Mouse (Mus musculus) macrophage (primary cell): Measurements from ENCODE around the gene 2410137M14Rik. TPM values are rescaled to one million over a fixed set of nuclear protein-coding genes. Genes with fewer than 3 reads are reported as not detected.
"Not testable (repeated sequence)": the region's sequence is repeated elsewhere in the genome, so short reads cannot be mapped to it uniquely, and the experiment has no call there.

Experiments used
- H3K27ac ChIP-seq: fragments of 350-480 bp; formaldehyde crosslinking; 2 replicates; pipeline ENCODE4 v1.9.0; 2021
- H3K36me3 ChIP-seq: fragments of 350-480 bp; formaldehyde crosslinking; 2 replicates; pipeline ENCODE4 v1.9.0; 2021; ENCODE audit errors: inconsistent target
- H3K4me3 ChIP-seq: fragments of 350-480 bp; formaldehyde crosslinking; 2 replicates; pipeline ENCODE4 v1.9.0; 2021; ENCODE audit errors: inconsistent target
- H3K79me2 ChIP-seq: fragments of 350-480 bp; formaldehyde crosslinking; 2 replicates; pipeline ENCODE4 v1.9.0; 2021; ENCODE audit errors: inconsistent target
- WGBS: methylation state at CpG from one replicate; pipeline ENCODE4 v1.1.7; 2026; ENCODE audit warnings: inconsistent platforms; ENCODE audit not compliant: missing documents; 5-methylcytosine and 5-hydroxymethylcytosine counted together
- polyA plus RNA-seq: library from polyadenylated mRNA; stranded (reverse); fragments of 250-400 nt; gene quantifications from 3 replicates; pipeline ENCODE4 v1.2.4, GENCODE M21; 2018; ENCODE audit warnings: inconsistent platforms
- total RNA-seq, 78 experiments: library from RNA; depleted of rRNA; stranded (reverse); fragments of 250-400 nt; gene quantifications; 1 replicate in 9 of 78; 2 replicates in 24 of 78; 3 replicates in 43 of 78; 4 replicates in 2 of 78; pipeline ENCODE4 v1.2.4; 2018; ENCODE audit warnings: inconsistent platforms in 56 of 78

2410137M14Rik gene
- not detected for total RNA-seq (2018; cell fraction: chromatin; rRNA removed)
- total RNA-seq (2018; cell fraction: cytosol; rRNA removed) = not detected
- total RNA-seq (2018; cell fraction: nucleus; rRNA removed) = not detected
- polyA plus RNA-seq = not detected in 3 replicates

DNA sequence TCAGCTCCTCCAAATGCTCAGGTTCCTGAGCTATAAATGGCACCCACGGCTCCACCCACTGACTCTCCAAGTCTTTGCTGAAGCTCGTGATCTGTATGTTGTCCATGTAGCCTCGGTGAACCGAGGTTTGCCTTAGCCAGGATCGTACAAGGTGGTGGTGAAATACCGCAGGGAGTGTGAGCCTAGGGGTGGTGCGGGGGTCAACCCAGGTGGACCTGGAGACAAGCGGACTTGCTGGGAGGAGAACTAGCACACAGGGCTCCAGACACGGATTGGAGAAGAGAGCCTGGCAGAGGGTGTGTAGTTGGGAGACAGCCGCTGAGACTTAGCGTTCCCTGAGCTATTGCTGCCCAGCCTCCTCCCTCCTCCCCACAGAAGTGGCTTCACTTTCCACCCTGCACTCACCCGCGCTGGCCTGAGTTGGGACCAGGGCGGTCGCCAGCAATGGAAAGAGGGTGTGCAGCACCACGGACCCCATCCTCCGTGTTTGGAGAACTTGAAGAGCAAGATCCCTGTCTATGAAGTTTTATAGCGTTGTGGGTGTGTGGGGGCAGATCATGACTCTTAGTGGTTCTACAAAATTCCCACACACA, at the start of gene 2410137M14Rik:
TSS of gene 2410137M14Rik (minus strand) at position 17 of the 593 bp plus-strand sequence.
- no peak within 1 kb of the TSS for H3K4me3 ChIP-seq
- no peak within 1 kb of the TSS for H3K27ac ChIP-seq
- WGBS = 34% methylated on average over 18 of the region's 18 CpGs
- no peaks in the 10 kb centered on the region for H3K36me3 ChIP-seq
- H3K79me2 ChIP-seq = no peaks in the 10 kb centered on the region

DNA sequence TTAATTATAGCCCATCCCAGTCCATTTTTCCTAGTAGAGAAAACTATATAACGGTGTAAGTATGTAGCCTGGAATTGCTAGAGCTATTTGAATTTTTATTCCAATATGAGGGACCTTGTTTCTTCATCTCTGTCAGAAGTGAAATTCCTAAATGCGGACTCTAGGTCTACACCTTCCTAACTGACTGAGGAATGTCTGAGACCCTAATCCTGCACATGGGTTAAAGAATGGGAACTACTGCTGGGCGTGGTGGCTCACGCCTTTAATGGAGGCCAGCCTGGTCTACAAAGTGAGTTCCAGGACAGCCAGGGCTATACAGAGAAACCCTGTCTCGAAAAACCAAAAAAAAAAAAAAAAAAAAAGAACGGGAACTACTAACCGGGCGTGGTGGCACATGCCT, 48.1 kb upstream of the 2410137M14Rik start:
- H3K79me2 ChIP-seq = no peaks in the 10 kb centered on the region
- H3K27ac ChIP-seq = no peak overlapping the region
- no peaks in the 10 kb centered on the region for H3K36me3 ChIP-seq
- WGBS = 79% methylated on average over 4 of the region's 8 CpGs
- no peak overlapping the region for H3K4me3 ChIP-seq

DNA sequence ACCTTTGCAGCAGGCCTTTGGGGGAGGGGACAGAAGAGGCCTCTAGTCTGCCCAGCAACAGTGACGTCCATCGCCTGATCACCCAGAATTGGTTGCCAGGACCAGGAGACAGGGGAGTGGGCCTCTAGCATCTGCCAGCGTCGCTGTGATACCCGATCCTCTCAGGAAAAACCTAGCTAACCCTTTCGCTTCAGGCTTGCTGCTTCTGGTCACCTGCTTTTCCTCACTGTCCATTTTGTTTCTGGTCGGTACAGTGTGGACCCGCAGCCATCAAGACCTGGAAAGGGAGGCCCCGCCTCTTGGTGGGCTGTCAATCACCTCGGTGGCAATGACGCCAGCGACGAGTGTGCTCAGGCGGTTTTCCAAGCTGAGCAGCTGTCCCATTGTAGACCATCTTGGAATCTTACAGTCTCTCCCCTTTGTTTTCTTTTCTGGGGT, 47.7 kb upstream of the 2410137M14Rik start:
- no peak overlapping the region for H3K27ac ChIP-seq
- no peak overlapping the region for H3K4me3 ChIP-seq
- WGBS = 6% methylated on average over 14 of the region's 14 CpGs
- no peaks in the 10 kb centered on the region for H3K36me3 ChIP-seq
- no peaks in the 10 kb centered on the region for H3K79me2 ChIP-seq

DNA sequence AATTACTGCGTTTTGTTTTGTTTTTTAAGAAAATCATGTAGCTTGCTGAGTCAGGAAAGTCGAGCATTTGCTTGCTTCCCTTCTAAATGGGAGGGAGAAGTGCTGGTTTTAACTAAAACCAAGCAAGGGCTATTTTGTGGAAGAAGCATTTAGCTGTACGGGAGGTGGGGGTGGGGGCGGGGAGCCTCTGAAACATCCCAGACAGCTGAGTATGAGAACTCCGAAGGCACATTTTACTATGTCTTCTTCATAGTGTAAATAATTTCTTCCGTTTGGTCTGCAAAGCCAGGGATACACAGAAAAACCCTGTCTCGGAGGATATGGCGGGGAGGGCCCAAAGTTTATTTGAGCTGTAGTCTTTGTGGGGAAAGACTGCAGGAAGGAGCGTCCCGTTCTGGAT, 47.2 kb upstream of the 2410137M14Rik start:
- H3K27ac ChIP-seq = no peak overlapping the region
- H3K36me3 ChIP-seq = no peaks in the 10 kb centered on the region
- WGBS = 61% methylated on average over 10 of the region's 10 CpGs
- H3K79me2 ChIP-seq = no peaks in the 10 kb centered on the region
- H3K4me3 ChIP-seq = no peak overlapping the region

DNA sequence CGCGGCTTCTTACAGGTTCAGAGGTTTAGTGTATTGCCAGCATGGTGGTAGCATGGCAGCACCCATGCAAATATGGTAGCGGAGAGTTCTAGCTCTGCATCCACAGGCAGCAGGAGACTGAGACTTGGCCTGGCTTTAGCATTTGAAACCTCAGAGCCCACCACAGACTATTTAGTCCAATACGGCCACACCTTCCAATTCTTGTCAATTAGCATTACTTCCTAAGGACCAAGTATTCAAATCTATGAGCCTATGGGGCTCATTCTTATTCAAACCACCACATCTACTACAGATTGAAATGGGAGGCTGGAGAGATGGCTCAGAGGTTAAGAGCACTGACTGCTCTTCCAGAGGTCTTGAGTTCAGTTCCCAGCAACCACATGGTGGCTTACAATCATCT, 46.4 kb upstream of the 2410137M14Rik start:
- H3K36me3 ChIP-seq = no peaks in the 10 kb centered on the region
- no peaks in the 10 kb centered on the region for H3K79me2 ChIP-seq
- H3K4me3 ChIP-seq = no peak overlapping the region
- H3K27ac ChIP-seq = no peak overlapping the region
- WGBS = 97% methylated on average over 4 of the region's 4 CpGs

GRCm38 (mm10) chr17:37026425-37026824, 45.4 kb upstream of the 2410137M14Rik start:
- Histone ChIP-seq H3K27ac (no peak overlapping the region), H3K4me3 (no peak overlapping the region), H3K36me3 (no peaks in the 10 kb centered on the region), H3K79me2 (no peaks in the 10 kb centered on the region)
- 100% methylated on average over 1 of the region's 2 CpGs for WGBS

DNA sequence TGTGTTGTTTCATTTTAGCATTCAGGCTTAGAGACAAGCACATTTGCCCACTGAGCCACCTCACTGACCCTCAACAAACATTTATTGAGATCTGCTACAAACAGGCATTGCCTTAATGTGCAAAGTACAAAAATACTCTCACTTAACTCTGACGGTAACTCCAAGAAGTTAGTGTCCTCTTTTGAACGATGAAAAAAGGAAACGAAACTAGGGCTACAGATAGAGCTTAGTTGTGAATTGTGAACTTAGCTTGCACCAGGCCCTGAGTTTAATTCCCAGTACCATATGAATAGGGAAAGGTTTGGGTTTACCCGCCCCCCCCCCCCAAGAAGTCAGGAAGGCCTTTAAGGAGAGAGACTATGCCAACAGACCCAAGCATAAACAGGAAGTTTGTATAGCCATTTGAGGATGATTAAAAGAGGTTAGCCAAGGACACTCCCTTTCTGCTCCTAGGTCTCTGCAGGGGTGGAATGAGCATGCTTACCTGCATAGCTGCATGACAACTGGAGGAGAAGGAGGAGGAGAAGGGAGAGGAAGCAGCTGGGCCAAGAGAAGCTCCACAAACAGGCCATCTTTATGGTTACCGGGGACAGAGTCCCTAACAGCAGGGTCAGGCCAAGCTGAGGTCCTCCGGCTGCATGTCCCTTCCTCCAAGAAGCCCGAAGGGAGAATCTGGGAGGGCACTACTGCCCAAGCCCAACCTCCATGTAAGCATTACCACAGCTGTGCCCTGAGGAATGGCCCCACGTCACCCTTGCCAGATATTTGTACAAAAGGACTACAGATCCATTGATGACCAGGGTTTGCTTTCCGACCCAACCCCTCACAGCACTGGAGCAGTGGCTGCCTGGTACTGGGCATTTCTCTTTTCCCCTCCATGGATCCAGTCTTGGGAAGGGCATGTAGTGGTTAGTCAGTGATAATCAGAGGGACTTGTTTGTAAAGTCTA, 41.9 kb upstream of the 2410137M14Rik start, which contains the start of gene Mog:
TSS of gene Mog (minus strand) at position 771 of the 949 bp plus-strand sequence.
- no peaks in the 10 kb centered on the region for H3K79me2 ChIP-seq
- 58% methylated on average over 9 of the region's 9 CpGs for WGBS

DNA sequence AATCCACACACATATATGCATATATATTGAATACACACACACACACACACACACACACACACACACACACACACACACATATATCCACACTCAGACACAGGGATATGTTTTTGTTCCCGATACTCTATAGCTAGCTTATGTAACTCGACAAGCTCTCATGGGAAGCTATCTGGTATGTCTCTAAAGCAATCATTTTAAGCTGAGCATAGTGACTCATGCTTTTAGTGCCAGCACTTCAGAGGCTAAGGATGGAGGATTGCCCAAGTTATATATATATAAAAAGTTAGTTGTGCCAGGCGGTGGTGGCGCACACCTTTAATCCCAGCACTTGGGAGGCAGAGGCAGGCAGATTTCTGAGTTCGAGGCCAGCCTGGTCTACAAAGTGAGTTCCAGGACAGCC, 38.2 kb upstream of the 2410137M14Rik start:
- not testable (repeated sequence) for H3K27ac ChIP-seq, H3K79me2 ChIP-seq, H3K4me3 ChIP-seq, H3K36me3 ChIP-seq
- WGBS = 91% methylated on average over 2 of the region's 5 CpGs

More for the DNA sequence above, 41.9 kb upstream of the 2410137M14Rik start, which contains the start of gene Mog:
- no peak within 1 kb of the TSS for H3K27ac ChIP-seq
- H3K4me3 ChIP-seq = no peak within 1 kb of the TSS
- no peaks in the 10 kb centered on the region for H3K36me3 ChIP-seq

DNA sequence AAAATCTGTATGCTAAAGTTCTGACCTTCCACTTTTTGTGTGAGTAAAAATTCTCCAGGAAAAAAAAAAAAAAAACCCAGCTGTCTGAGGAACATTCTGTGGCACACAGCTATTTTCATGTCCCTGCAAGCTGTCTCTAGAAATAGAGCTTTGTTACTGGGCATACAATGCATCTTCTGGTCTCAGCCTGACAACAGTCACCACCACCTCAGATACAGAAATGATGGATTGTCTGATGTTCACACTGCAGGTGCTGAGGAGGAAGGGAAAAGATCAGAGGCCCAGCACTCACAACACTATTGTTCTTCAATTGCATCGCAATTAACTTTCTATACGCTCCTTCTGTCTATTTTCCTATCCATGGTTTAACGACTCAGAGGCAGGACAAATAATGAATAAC, 37.3 kb upstream of the 2410137M14Rik start:
- Histone ChIP-seq H3K4me3 (no peak overlapping the region), H3K36me3 (no peaks in the 10 kb centered on the region), H3K27ac (no peak overlapping the region), H3K79me2 (no peaks in the 10 kb centered on the region)
- 95% methylated on average over 3 of the region's 3 CpGs for WGBS

GRCm38 (mm10) chr17:37016333-37016732, 35.3 kb upstream of the 2410137M14Rik start:
- Histone ChIP-seq H3K4me3 (no peak overlapping the region), H3K27ac (no peak overlapping the region), H3K79me2 (no peaks in the 10 kb centered on the region), H3K36me3 (no peaks in the 10 kb centered on the region)

- H3K27ac ChIP-seq = no peak overlapping the region
- no peak overlapping the region for H3K4me3 ChIP-seq
- H3K36me3 ChIP-seq = no peaks in the 10 kb centered on the region
- no peaks in the 10 kb centered on the region for H3K79me2 ChIP-seq
- WGBS = 92% methylated on average over 5 of the region's 5 CpGs
Observed at GRCm38 (mm10) chr17:37012141-37012540, 31.1 kb upstream of the 2410137M14Rik start.

GRCm38 (mm10) chr17:37011719-37012118, 30.7 kb upstream of the 2410137M14Rik start:
- no peak overlapping the region for H3K27ac ChIP-seq
- WGBS = 93% methylated on average over 3 of the region's 3 CpGs
- H3K79me2 ChIP-seq = no peaks in the 10 kb centered on the region
- no peak overlapping the region for H3K4me3 ChIP-seq
- no peaks in the 10 kb centered on the region for H3K36me3 ChIP-seq

DNA sequence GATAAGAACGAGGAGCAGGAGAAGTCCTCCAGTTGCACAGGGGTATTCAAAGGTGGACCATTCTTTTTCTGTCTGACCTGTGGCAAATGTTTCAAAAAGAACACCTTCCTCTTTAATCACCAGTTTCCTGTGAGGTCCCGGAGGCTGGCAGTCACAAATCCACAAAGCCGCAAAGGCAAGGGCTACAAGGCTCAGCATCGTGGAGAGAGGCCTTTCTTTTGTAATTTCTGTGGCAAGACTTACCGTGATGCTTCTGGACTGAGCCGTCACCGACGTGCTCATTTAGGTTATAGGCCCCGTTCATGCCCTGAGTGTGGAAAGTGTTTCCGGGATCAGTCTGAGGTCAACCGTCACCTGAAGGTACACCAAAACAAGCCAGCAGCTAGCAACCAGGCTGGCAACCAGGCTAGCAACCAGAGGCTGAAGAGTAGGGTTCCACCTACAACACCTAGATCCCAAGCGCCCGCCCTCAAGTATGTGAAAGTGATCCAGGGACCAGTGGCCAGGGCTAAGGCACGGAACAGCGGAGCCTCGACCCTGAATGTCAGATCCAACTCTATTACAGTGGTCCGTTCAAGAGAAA, 28.5 kb upstream of the 2410137M14Rik start:
- Histone ChIP-seq H3K79me2 (no peaks in the 10 kb centered on the region), H3K27ac (no peak overlapping the region), H3K36me3 (no peaks in the 10 kb centered on the region), H3K4me3 (no peak overlapping the region)
- 43% methylated on average over 17 of the region's 17 CpGs for WGBS

GRCm38 (mm10) chr17:37008161-37008560, 27.1 kb upstream of the 2410137M14Rik start:
- Histone ChIP-seq H3K4me3 (no peak overlapping the region), H3K36me3 (no peaks in the 10 kb centered on the region), H3K27ac (no peak overlapping the region), H3K79me2 (no peaks in the 10 kb centered on the region)
- WGBS = 95% methylated on average over 6 of the region's 6 CpGs

DNA sequence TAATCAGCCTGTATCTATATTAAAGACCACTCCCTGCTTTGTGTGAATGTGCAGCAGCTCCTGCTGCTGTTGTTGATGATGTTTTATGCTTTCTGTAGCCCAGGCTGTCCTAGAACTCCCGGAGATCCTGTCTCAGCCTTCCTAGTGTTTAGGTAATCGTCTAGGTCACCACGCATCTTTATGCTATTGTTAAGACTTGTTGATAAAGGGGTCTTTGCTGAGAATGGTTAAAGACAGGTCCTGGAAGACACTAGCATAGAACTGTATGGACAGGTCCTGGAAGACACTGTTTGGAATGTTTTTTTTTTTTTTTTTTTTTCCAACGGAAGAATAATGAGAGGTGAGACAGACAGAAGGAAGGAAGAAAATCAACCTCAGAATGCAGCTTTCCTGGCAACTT, 22.3 kb upstream of the 2410137M14Rik start:
- H3K79me2 ChIP-seq = no peaks in the 10 kb centered on the region
- H3K4me3 ChIP-seq = no peak overlapping the region
- no peaks in the 10 kb centered on the region for H3K36me3 ChIP-seq
- WGBS = 70% methylated on average over 4 of the region's 4 CpGs
- H3K27ac ChIP-seq = no peak overlapping the region
